Mouse (Mus musculus): ENCODE data around the gene Rspo3. TPM values are rescaled to one million over a fixed set of nuclear protein-coding genes. Genes with fewer than 3 reads are reported as not detected.
A peak's percentile ranks its signal among the peaks of the same experiment; 100 is the strongest.

Gene Rspo3
- polyA plus RNA-seq, 1 experiment, result 2.1 TPM

GRCm38 (mm10) chr10:29539516-29539915, 3.8 kb upstream of the Rspo3 start:
- Histone ChIP-seq H3K27me3 (ENCODE audit: control insufficient read depth, insufficient read depth, insufficient read length) (no peaks in the 10 kb centered on the region), H3K79me2 (ENCODE audit: control insufficient read depth, insufficient read depth) (no peaks in the 10 kb centered on the region), H3ac (ENCODE audit: control insufficient read depth, insufficient read length) (no peak overlapping the region), H3K4me3 (no peak overlapping the region), H3K4me2 (ENCODE audit: low read depth) (no peak overlapping the region), H3K36me3 (ENCODE audit: control insufficient read depth, insufficient read depth) (no peaks in the 10 kb centered on the region)
- TF ChIP-seq MYOD1 (IDR thresholded peaks at IDR 0.05; ENCODE audit: control insufficient read depth in 1 of 3, insufficient read length in 2 of 3, low read depth in 2 of 3) (no peak), CEBPB (IDR thresholded peaks at IDR 0.05; ENCODE audit: insufficient read depth, poor library complexity, severe bottlenecking) (no peak), SRF (IDR thresholded peaks at IDR 0.05; ENCODE audit: control insufficient read depth, insufficient read length, low read depth) (no peak), POLR2A (IDR thresholded peaks at IDR 0.05; ENCODE audit: insufficient read length, low read depth) (no peak), USF1 (IDR thresholded peaks at IDR 0.05; ENCODE audit: low read depth) (no peak), MAX (IDR thresholded peaks at IDR 0.05; ENCODE audit: low read depth) (no peak), E2F4 (IDR thresholded peaks at IDR 0.05; ENCODE audit: insufficient read depth) (no peak), MYOG (IDR thresholded peaks at IDR 0.05; ENCODE audit: control insufficient read depth in 1 of 3, insufficient read depth in 1 of 3, insufficient read length in 2 of 3, low read depth in 2 of 3) (no peak), TCF12 (IDR thresholded peaks at IDR 0.05; ENCODE audit: insufficient read depth, poor library complexity, severe bottlenecking) (no peak), REST (IDR thresholded peaks at IDR 0.05; ENCODE audit: insufficient read depth, insufficient read length) (no peak)

GRCm38 (mm10) chr10:29538791-29539190, 3.1 kb upstream of the Rspo3 start:
- Histone ChIP-seq H3ac (ENCODE audit: control insufficient read depth, insufficient read length) (no peak overlapping the region), H3K4me2 (ENCODE audit: low read depth) (no peak overlapping the region), H3K36me3 (ENCODE audit: control insufficient read depth, insufficient read depth) (no peaks in the 10 kb centered on the region), H3K27me3 (ENCODE audit: control insufficient read depth, insufficient read depth, insufficient read length) (no peaks in the 10 kb centered on the region), H3K79me2 (ENCODE audit: control insufficient read depth, insufficient read depth) (no peaks in the 10 kb centered on the region), H3K4me3 (no peak overlapping the region)
- TF ChIP-seq SRF (IDR thresholded peaks at IDR 0.05; ENCODE audit: control insufficient read depth, insufficient read length, low read depth), result no peak
- no peak for TF ChIP-seq USF1 (IDR thresholded peaks at IDR 0.05; ENCODE audit: low read depth)
- no peak for TF ChIP-seq MYOD1 (IDR thresholded peaks at IDR 0.05; ENCODE audit: control insufficient read depth in 1 of 3, insufficient read length in 2 of 3, low read depth in 2 of 3)
- no peak for TF ChIP-seq TCF12 (IDR thresholded peaks at IDR 0.05; ENCODE audit: insufficient read depth, poor library complexity, severe bottlenecking)
- no peak for TF ChIP-seq MAX (IDR thresholded peaks at IDR 0.05; ENCODE audit: low read depth)
- no peak for TF ChIP-seq REST (IDR thresholded peaks at IDR 0.05; ENCODE audit: insufficient read depth, insufficient read length)
- no peak for TF ChIP-seq MYOG (IDR thresholded peaks at IDR 0.05; ENCODE audit: control insufficient read depth in 1 of 3, insufficient read depth in 1 of 3, insufficient read length in 2 of 3, low read depth in 2 of 3)
- no peak for TF ChIP-seq E2F4 (IDR thresholded peaks at IDR 0.05; ENCODE audit: insufficient read depth)
- no peak for TF ChIP-seq POLR2AphosphoS2 (IDR thresholded peaks at IDR 0.05; ENCODE audit: insufficient read length, low read depth)
- no peak for TF ChIP-seq POLR2A (IDR thresholded peaks at IDR 0.05; ENCODE audit: insufficient read length, low read depth)
- no peak for TF ChIP-seq TCF3 (IDR thresholded peaks at IDR 0.05; ENCODE audit: insufficient read length, low read depth)
- no peak for TF ChIP-seq CEBPB (IDR thresholded peaks at IDR 0.05; ENCODE audit: insufficient read depth, poor library complexity, severe bottlenecking)

GRCm38 (mm10) chr10:29534830-29535227, 838 bp downstream of the Rspo3 start:
- H3K27me3 ChIP-seq (ENCODE audit: control insufficient read depth, insufficient read depth, insufficient read length), result no peaks in the 10 kb centered on the region

GRCm38 (mm10) chr10:29533846-29534829, 1.5 kb downstream of the Rspo3 start:
- Histone ChIP-seq H3K79me2 (ENCODE audit: control insufficient read depth, insufficient read depth) (no peaks in the 10 kb centered on the region), H3ac (ENCODE audit: control insufficient read depth, insufficient read length) (no peak overlapping the region), H3K4me3 (peak overlapping the region; percentile 35), H3K4me2 (ENCODE audit: low read depth) (peak overlapping the region; percentile 71), H3K27me3 (ENCODE audit: control insufficient read depth, insufficient read depth, insufficient read length) (no peaks in the 10 kb centered on the region), H3K36me3 (ENCODE audit: control insufficient read depth, insufficient read depth) (no peaks in the 10 kb centered on the region)
- no peak for TF ChIP-seq TCF3 (IDR thresholded peaks at IDR 0.05; ENCODE audit: insufficient read length, low read depth)
- TF ChIP-seq MYOD1 (IDR thresholded peaks at IDR 0.05; ENCODE audit: control insufficient read depth in 1 of 3, insufficient read length in 2 of 3, low read depth in 2 of 3), result no peak
- no peak for TF ChIP-seq MAX (IDR thresholded peaks at IDR 0.05; ENCODE audit: low read depth)
- no peak for TF ChIP-seq USF1 (IDR thresholded peaks at IDR 0.05; ENCODE audit: low read depth)
- TF ChIP-seq TCF12 (IDR thresholded peaks at IDR 0.05; ENCODE audit: insufficient read depth, poor library complexity, severe bottlenecking), result no peak
- TF ChIP-seq CEBPB (IDR thresholded peaks at IDR 0.05; ENCODE audit: insufficient read depth, poor library complexity, severe bottlenecking), result no peak
- TF ChIP-seq REST (IDR thresholded peaks at IDR 0.05; ENCODE audit: insufficient read depth, insufficient read length), result no peak
- no peak for TF ChIP-seq POLR2AphosphoS2 (IDR thresholded peaks at IDR 0.05; ENCODE audit: insufficient read length, low read depth)
- no peak for TF ChIP-seq E2F4 (IDR thresholded peaks at IDR 0.05; ENCODE audit: insufficient read depth)
- no peak for TF ChIP-seq POLR2A (IDR thresholded peaks at IDR 0.05; ENCODE audit: insufficient read length, low read depth)

More at GRCm38 (mm10) chr10:29534830-29535227, 838 bp downstream of the Rspo3 start:
- peak overlapping the region; percentile 35 for H3K4me3 ChIP-seq
- no peaks in the 10 kb centered on the region for H3K79me2 ChIP-seq (ENCODE audit: control insufficient read depth, insufficient read depth)
- H3ac ChIP-seq (ENCODE audit: control insufficient read depth, insufficient read length), result no peak overlapping the region
- peak overlapping the region; percentile 71 for H3K4me2 ChIP-seq (ENCODE audit: low read depth)
- H3K36me3 ChIP-seq (ENCODE audit: control insufficient read depth, insufficient read depth), result no peaks in the 10 kb centered on the region
- TF ChIP-seq MYOG (IDR thresholded peaks at IDR 0.05; ENCODE audit: control insufficient read depth in 1 of 3, insufficient read depth in 1 of 3, insufficient read length in 2 of 3, low read depth in 2 of 3) (peak in 1 of 3 experiments; percentile 3), SRF (IDR thresholded peaks at IDR 0.05; ENCODE audit: control insufficient read depth, insufficient read length, low read depth) (no peak)

Data from myocyte (in vitro differentiated cells).